Mouse (Mus musculus) stomach, embryonic 16.5 days (tissue): ENCODE data around the gene Kdr. TPM values are rescaled to one million over a fixed set of nuclear protein-coding genes. Genes with fewer than 3 reads are reported as not detected.

Experiments
- ATAC-seq: fragments of 200-750 bp; cut with Nextera tagmentation; 2 replicates; pipeline ENCODE4 v1.8.0; 2017; ENCODE audit warnings: moderate number of reproducible peaks, moderate TSS enrichment; ENCODE audit not compliant: insufficient read depth, low FRiP score
- H3K27ac ChIP-seq: fragments of 300-500 bp; sonication (generic); 2 replicates; pipeline ENCODE4 v1.5.1; 2014; ENCODE audit warnings: low read length
- H3K27me3 ChIP-seq: fragments of 300-500 bp; sonication (generic); 2 replicates; pipeline ENCODE4 v1.6.1; 2014; ENCODE audit warnings: low read length, control low read depth, mixed read lengths; ENCODE audit not compliant: control insufficient read depth, insufficient read depth
- H3K36me3 ChIP-seq: fragments of 300-500 bp; sonication (generic); 2 replicates; pipeline ENCODE4 v1.6.1; 2014; ENCODE audit warnings: low read length; ENCODE audit not compliant: control insufficient read depth, insufficient read depth
- H3K4me1 ChIP-seq: fragments of 300-500 bp; sonication (generic); 2 replicates; pipeline ENCODE4 v1.6.1; 2014; ENCODE audit warnings: low read length, control low read depth, mixed read lengths; ENCODE audit not compliant: control insufficient read depth, insufficient read depth
- H3K4me2 ChIP-seq: fragments of 300-500 bp; sonication (generic); 2 replicates; pipeline ENCODE4 v1.6.1; 2014; ENCODE audit warnings: low read depth, low read length, mixed read lengths
- H3K4me3 ChIP-seq: fragments of 300-500 bp; sonication (generic); replicated peaks from 2 replicates; pipeline ENCODE4 v1.5.1; 2014; ENCODE audit warnings: mild to moderate bottlenecking, low read length
- H3K9ac ChIP-seq: fragments of 300-500 bp; sonication (generic); 2 replicates; pipeline ENCODE4 v1.6.1; 2014; ENCODE audit warnings: low read length
- H3K9me3 ChIP-seq: fragments of 300-500 bp; sonication (generic); replicated peaks from 2 replicates; pipeline ENCODE4 v1.6.1; 2016; ENCODE audit warnings: low read length, control low read depth; ENCODE audit not compliant: control insufficient read depth
- WGBS: fragments of 180-500 bp; shearing (Covaris S2); extraction: QIAGEN DNeasy Blood & Tissue Kit; methylation state at CpG from one replicate; pipeline ENCODE4 v1.1.7; 2014; 5-methylcytosine and 5-hydroxymethylcytosine counted together
- polyA plus RNA-seq: library from polyadenylated mRNA; unstranded; fragments of >200 nt; fragmentation: Nextera tagmentation; extraction: Ambion mirVana; gene quantifications from 2 replicates; pipeline ENCODE4 v1.2.1, GENCODE M21; 2015

Kdr gene
- polyA plus RNA-seq = 26.3 and 28.1 TPM in 2 replicates

DNA sequence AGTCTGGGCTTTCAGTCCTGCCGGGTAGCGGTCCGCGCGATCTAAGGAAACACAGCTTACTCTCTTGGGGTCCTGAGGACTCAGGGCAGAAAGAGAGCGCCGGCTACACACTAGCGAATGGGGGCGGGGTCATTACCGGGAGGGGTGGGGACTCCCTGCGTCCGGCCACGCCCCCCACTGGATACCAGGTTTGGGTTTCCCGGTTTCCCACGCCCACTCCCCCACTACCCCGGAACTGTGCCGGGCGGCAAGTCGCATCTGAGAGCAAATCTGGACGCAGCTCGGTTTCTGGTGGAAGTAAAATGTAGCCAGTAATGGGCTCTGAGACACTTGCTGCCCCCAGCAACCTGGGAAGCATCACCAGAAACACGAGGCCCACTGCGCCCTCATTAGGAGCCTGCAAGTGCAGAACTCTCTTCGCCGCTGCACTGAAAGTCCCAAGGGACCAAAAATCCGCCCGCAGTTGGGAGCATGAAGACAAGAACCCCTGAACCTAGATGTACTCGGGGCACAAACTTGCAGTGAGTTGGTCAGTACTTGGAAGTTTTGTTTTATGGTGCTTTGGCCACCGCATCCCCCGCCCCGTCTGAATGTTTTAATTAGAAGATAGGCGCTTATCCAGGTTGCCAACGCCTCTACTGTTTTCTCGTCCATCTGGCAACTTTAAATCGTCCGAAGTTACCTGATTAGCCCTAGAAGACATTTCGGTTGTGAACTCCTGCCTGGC is at the start of gene Kdr:
Gene Kdr (minus strand): TSS at position 85 of the 727 bp plus-strand sequence.
- H3K9ac ChIP-seq = peak within 1 kb of the TSS; percentile 71
- H3K9me3 ChIP-seq = no peaks in the 10 kb centered on the region
- H3K27ac ChIP-seq = peak within 1 kb of the TSS; percentile 60; the same call in 1 of the 2 replicates
- peak; percentile 89 for ATAC-seq
- H3K36me3 ChIP-seq = no peaks in the 10 kb centered on the region
- H3K4me3 ChIP-seq = peak within 1 kb of the TSS; percentile 70
- under 1% methylated on average over 37 of the region's 37 CpGs for WGBS
- peak within 1 kb of the TSS; percentile 96 for H3K4me2 ChIP-seq
- peaks cover 31% of the 10 kb centered on the region for H3K27me3 ChIP-seq
- peaks cover 9% of the 10 kb centered on the region; the same call in 1 of the 2 replicates for H3K4me1 ChIP-seq

DNA sequence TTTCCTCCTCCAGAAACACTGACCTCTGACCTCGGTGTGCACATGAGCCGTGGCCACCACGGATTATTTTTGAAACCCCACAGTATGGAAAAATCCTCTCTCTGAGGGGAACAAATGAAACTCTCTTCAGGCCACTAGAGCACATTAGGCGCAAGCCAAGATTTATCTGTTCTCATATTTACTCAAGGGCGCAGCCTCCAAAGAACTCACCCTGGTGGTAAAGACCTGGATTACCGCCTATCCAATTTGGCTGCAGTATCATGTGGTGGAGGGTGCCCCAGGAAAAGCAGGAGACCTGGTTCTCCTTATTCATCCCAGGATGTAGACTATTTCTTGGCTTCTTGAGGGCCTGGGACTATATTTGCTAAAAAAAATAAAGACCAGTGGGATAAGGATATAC is 48.5 kb upstream of the Kdr start:
- no peak for ATAC-seq

GRCm38 (mm10) chr5:76025996-76026665 is 47.9 kb upstream of the Kdr start:
- Histone ChIP-seq H3K4me3 (no peak overlapping the region), H3K27me3 (no peaks in the 10 kb centered on the region), H3K9ac (no peak overlapping the region), H3K4me1 (no peaks in the 10 kb centered on the region), H3K9me3 (no peaks in the 10 kb centered on the region), H3K36me3 (no peaks in the 10 kb centered on the region), H3K4me2 (no peak overlapping the region), H3K27ac (no peak overlapping the region)
- ATAC-seq = no peak
- WGBS = 50% methylated on average over 4 of the region's 4 CpGs

More for the DNA sequence above, 48.5 kb upstream of the Kdr start:
- no peaks in the 10 kb centered on the region for H3K4me1 ChIP-seq
- no peak overlapping the region for H3K4me3 ChIP-seq
- no peaks in the 10 kb centered on the region for H3K27me3 ChIP-seq
- H3K36me3 ChIP-seq = no peaks in the 10 kb centered on the region
- H3K4me2 ChIP-seq = no peak overlapping the region
- no peaks in the 10 kb centered on the region for H3K9me3 ChIP-seq
- H3K27ac ChIP-seq = no peak overlapping the region
- WGBS = 73% methylated on average over 6 of the region's 6 CpGs
- H3K9ac ChIP-seq = no peak overlapping the region

GRCm38 (mm10) chr5:76023011-76023773 is 44.9 kb upstream of the Kdr start:
- ATAC-seq = no peak
- Histone ChIP-seq H3K4me3 (no peak overlapping the region), H3K4me2 (no peak overlapping the region), H3K9ac (no peak overlapping the region), H3K27me3 (no peaks in the 10 kb centered on the region), H3K4me1 (no peaks in the 10 kb centered on the region), H3K9me3 (no peaks in the 10 kb centered on the region), H3K36me3 (no peaks in the 10 kb centered on the region), H3K27ac (no peak overlapping the region)
- WGBS = 38% methylated on average over 14 of the region's 14 CpGs

DNA sequence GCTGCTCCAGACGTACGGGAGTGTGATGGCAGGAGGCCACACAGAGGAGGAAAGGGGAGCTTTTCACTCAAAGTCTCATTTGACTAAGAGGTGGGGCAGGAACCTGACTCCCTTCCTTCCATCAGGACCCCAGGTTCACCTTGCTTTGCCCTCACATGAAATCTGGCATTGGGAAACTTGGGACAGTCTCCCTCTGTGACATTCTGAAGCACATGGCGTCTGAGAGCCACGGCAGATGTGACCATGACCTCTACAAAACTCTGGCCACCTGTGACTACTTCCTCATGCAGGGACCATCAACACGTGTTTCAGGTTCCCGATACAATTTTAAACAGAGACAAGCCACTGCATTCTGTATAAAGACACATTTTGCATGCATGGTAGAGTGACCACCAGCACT is 44.2 kb upstream of the Kdr start:
- Histone ChIP-seq H3K9ac (no peak overlapping the region), H3K9me3 (no peaks in the 10 kb centered on the region), H3K4me3 (no peak overlapping the region), H3K4me1 (no peaks in the 10 kb centered on the region), H3K4me2 (no peak overlapping the region), H3K27me3 (no peaks in the 10 kb centered on the region), H3K36me3 (no peaks in the 10 kb centered on the region), H3K27ac (no peak overlapping the region; the same call in 1 of the 2 replicates)
- ATAC-seq = no peak
- WGBS = 77% methylated on average over 6 of the region's 6 CpGs

GRCm38 (mm10) chr5:76018321-76018720 is 40.1 kb upstream of the Kdr start:
- 75% methylated on average over 5 of the region's 5 CpGs for WGBS
- no peaks in the 10 kb centered on the region for H3K27me3 ChIP-seq
- no peak overlapping the region for H3K27ac ChIP-seq
- ATAC-seq = no peak
- H3K36me3 ChIP-seq = no peaks in the 10 kb centered on the region
- H3K4me2 ChIP-seq = no peak overlapping the region
- H3K9me3 ChIP-seq = no peaks in the 10 kb centered on the region
- H3K9ac ChIP-seq = no peak overlapping the region
- no peak overlapping the region for H3K4me3 ChIP-seq
- H3K4me1 ChIP-seq = no peaks in the 10 kb centered on the region

GRCm38 (mm10) chr5:76016086-76016485 is 37.8 kb upstream of the Kdr start:
- WGBS = 37% methylated on average over 8 of the region's 8 CpGs
- no peaks in the 10 kb centered on the region for H3K36me3 ChIP-seq
- no peaks in the 10 kb centered on the region for H3K27me3 ChIP-seq
- no peak for ATAC-seq
- H3K9me3 ChIP-seq = no peaks in the 10 kb centered on the region
- H3K27ac ChIP-seq = no peak overlapping the region
- H3K4me3 ChIP-seq = no peak overlapping the region
- no peak overlapping the region for H3K9ac ChIP-seq
- H3K4me1 ChIP-seq = no peaks in the 10 kb centered on the region
- H3K4me2 ChIP-seq = no peak overlapping the region

DNA sequence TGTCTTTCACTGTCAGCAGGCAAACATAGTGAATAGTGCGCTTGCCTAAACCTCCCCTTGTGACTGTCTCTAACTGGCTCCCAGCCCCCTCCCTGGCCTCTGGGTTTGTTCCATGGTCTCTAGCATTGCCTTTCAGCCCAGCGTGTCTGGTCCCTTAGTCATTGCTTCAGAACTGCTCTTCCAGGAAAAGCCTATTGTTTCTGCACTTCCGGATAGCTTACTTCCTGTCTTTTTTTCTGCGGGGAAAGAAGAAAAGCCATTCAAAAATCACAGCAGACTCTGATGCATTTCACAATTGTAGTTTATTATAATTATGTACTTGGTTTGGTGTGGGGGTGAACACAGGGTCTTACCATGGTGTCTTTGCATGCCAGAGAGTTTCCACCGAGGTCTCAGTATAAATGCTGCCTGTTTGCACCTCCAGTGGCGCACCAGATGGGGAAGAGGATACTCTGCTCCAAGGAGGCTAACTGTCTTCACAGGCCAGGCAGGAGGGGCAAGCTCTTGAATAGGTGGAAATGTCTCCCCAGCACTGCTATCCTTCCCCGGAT is 35.7 kb upstream of the Kdr start:
- Histone ChIP-seq H3K9ac (no peak overlapping the region), H3K27me3 (no peaks in the 10 kb centered on the region), H3K4me3 (no peak overlapping the region), H3K4me2 (no peak overlapping the region), H3K27ac (peak overlapping the region; percentile 39; the same call in 1 of the 2 replicates), H3K36me3 (no peaks in the 10 kb centered on the region), H3K4me1 (no peaks in the 10 kb centered on the region), H3K9me3 (no peaks in the 10 kb centered on the region)
- no peak for ATAC-seq
- 69% methylated on average over 7 of the region's 7 CpGs for WGBS
